Mouse (Mus musculus) midbrain, postnatal 0 days (tissue): Measurements from ENCODE around the gene Josd1. TPM values are rescaled to one million over a fixed set of nuclear protein-coding genes. Genes with fewer than 3 reads are reported as not detected.
A peak's percentile ranks its signal among the peaks of the same experiment; 100 is the strongest.

Source experiments
- ATAC-seq: fragments of 200-750 bp; cut with Nextera tagmentation; 2 replicates; pipeline ENCODE4 v1.8.0; 2017; ENCODE audit warnings: moderate number of reproducible peaks, mild to moderate bottlenecking, moderate TSS enrichment, moderate library complexity; ENCODE audit not compliant: low FRiP score
- DNase-seq: peaks from one replicate; pipeline ENCODE4 v3.0.0-alpha.2; 2015; ENCODE audit warnings: low spot score
- H3K27ac ChIP-seq: fragments of 300-500 bp; sonication (generic); 2 replicates; pipeline ENCODE4 v1.5.1; 2014; ENCODE audit warnings: low read depth, mild to moderate bottlenecking, low read length, mixed read lengths
- H3K27me3 ChIP-seq: fragments of 300-500 bp; sonication (generic); 2 replicates; pipeline ENCODE4 v1.6.1; 2014; ENCODE audit warnings: low read length, control low read depth, mixed read lengths; ENCODE audit not compliant: insufficient read depth
- H3K36me3 ChIP-seq: fragments of 300-500 bp; sonication (generic); 2 replicates; pipeline ENCODE4 v1.6.1; 2014; ENCODE audit warnings: low read length, control low read depth, mixed read lengths; ENCODE audit not compliant: insufficient read depth
- H3K4me1 ChIP-seq: fragments of 300-500 bp; sonication (generic); 2 replicates; pipeline ENCODE4 v1.6.1; 2014; ENCODE audit warnings: mild to moderate bottlenecking, control low read depth, antibody characterized with exemption, low read length, mixed read lengths; ENCODE audit not compliant: insufficient read depth
- H3K4me2 ChIP-seq: fragments of 300-500 bp; sonication (generic); 2 replicates; pipeline ENCODE4 v1.6.1; 2014; ENCODE audit warnings: low read depth, mild to moderate bottlenecking, low read length, mixed read lengths; ENCODE audit not compliant: poor library complexity, severe bottlenecking
- H3K4me3 ChIP-seq: fragments of 300-500 bp; sonication (generic); 2 replicates; pipeline ENCODE4 v1.5.1; 2014; ENCODE audit warnings: low read depth, mild to moderate bottlenecking, low read length, moderate library complexity
- H3K9ac ChIP-seq: fragments of 300-500 bp; sonication (generic); replicated peaks from 2 replicates; pipeline ENCODE4 v1.6.1; 2014; ENCODE audit warnings: mild to moderate bottlenecking, low read length, moderate library complexity, mixed read lengths; ENCODE audit not compliant: poor library complexity, severe bottlenecking
- H3K9me3 ChIP-seq: fragments of 300-500 bp; sonication (generic); 2 replicates; pipeline ENCODE4 v1.6.1; 2016; ENCODE audit warnings: low read length, control low read depth
- CTCF ChIP-seq: IDR thresholded peaks from 2 replicates; pipeline ENCODE4 v1.5.1; 2016; ENCODE audit warnings: antibody characterized with exemption, mild to moderate bottlenecking
- WGBS: fragments of 180-500 bp; shearing (Covaris S2); extraction: QIAGEN DNeasy Blood & Tissue Kit; methylation state at CpG from one replicate; pipeline ENCODE4 v1.1.7; 2014; 5-methylcytosine and 5-hydroxymethylcytosine counted together
- polyA plus RNA-seq: library from polyadenylated mRNA; unstranded; fragments of >200 nt; fragmentation: Nextera tagmentation; extraction: Ambion mirVana; gene quantifications from 2 replicates; pipeline ENCODE4 v1.2.1, GENCODE M21; 2015
- total RNA-seq: library from RNA; depleted of rRNA; stranded (reverse); fragments of >200 nt; gene quantifications from 2 replicates; pipeline ENCODE4 v1.2.3, GENCODE M21; 2014

Gene Josd1
- total and polyA plus RNA-seq, 2 experiments from 2014 or later, result 17.7 to 58.7 TPM

- H3K4me3 ChIP-seq, result peak within 1 kb of the TSS; percentile 89
- DNase-seq (peak; percentile 100), ATAC-seq (peak; percentile 97)
- peak within 1 kb of the TSS; percentile 93 for H3K9ac ChIP-seq
- H3K27ac ChIP-seq, result peak within 1 kb of the TSS; percentile 80
- no peak for TF ChIP-seq CTCF
- no peaks in the 10 kb centered on the region for H3K36me3 ChIP-seq
- WGBS, result under 1% methylated on average over 39 of the region's 45 CpGs
- no peaks in the 10 kb centered on the region for H3K27me3 ChIP-seq
- peaks cover 17% of the 10 kb centered on the region for H3K4me1 ChIP-seq
- no peaks in the 10 kb centered on the region for H3K9me3 ChIP-seq
- peak within 1 kb of the TSS; percentile 95 for H3K4me2 ChIP-seq
Observed at GRCm38 (mm10) chr15:79690426-79691022, 2.8 kb upstream of the Josd1 start, which contains the start of gene Gtpbp1. TSS of gene Gtpbp1 (plus strand) at chr15:79690845.

- 14% methylated on average over 24 of the region's 24 CpGs for WGBS
Observed at GRCm38 (mm10) chr15:79689662-79690425, 2.1 kb upstream of the Josd1 start.

GRCm38 (mm10) chr15:79688268-79688956 is 693 bp upstream of the Josd1 start:
- Histone ChIP-seq H3K27me3 (no peaks in the 10 kb centered on the region), H3K9me3 (no peaks in the 10 kb centered on the region), H3K4me1 (peaks cover 36% of the 10 kb centered on the region), H3K4me3 (peak overlapping the region; percentile 91), H3K9ac (no peak overlapping the region; the same call in 1 of the 2 replicates), H3K36me3 (no peaks in the 10 kb centered on the region), H3K4me2 (peak overlapping the region; percentile 74), H3K27ac (peak overlapping the region; percentile 80)
- no peak for DNase-seq
- 3% methylated on average over 8 of the region's 8 CpGs for WGBS
- no peak for ATAC-seq
- no peak for TF ChIP-seq CTCF

More at GRCm38 (mm10) chr15:79689662-79690425, 2.1 kb upstream of the Josd1 start:
- Histone ChIP-seq H3K9ac (no peak overlapping the region), H3K9me3 (no peaks in the 10 kb centered on the region), H3K36me3 (no peaks in the 10 kb centered on the region), H3K27ac (peak overlapping the region; percentile 43), H3K4me2 (peak overlapping the region; percentile 63), H3K4me1 (peaks cover 23% of the 10 kb centered on the region), H3K4me3 (peak overlapping the region; percentile 89), H3K27me3 (no peaks in the 10 kb centered on the region)
- TF ChIP-seq CTCF, result no peak
- DNase-seq (no peak), ATAC-seq (no peak)

GRCm38 (mm10) chr15:79687175-79687574 is 544 bp downstream of the Josd1 start:
- no peak for TF ChIP-seq CTCF
- DNase-seq (peak; percentile 44), ATAC-seq (no peak)
- Histone ChIP-seq H3K4me3 (peak overlapping the region; percentile 91), H3K27ac (peak overlapping the region; percentile 80), H3K36me3 (no peaks in the 10 kb centered on the region), H3K9ac (peak overlapping the region; percentile 85), H3K9me3 (no peaks in the 10 kb centered on the region), H3K27me3 (no peaks in the 10 kb centered on the region), H3K4me2 (peak overlapping the region; percentile 74), H3K4me1 (peaks cover 36% of the 10 kb centered on the region)
- WGBS, result under 1% methylated on average over 32 of the region's 33 CpGs

- peak overlapping the region; percentile 91 for H3K4me3 ChIP-seq
- WGBS, result 16% methylated on average over 15 of the region's 15 CpGs
- H3K9ac ChIP-seq, result peak overlapping the region; percentile 85
- no peak for DNase-seq
- H3K36me3 ChIP-seq, result no peaks in the 10 kb centered on the region
- ATAC-seq, result no peak
- no peaks in the 10 kb centered on the region for H3K27me3 ChIP-seq
- peak overlapping the region; percentile 74 for H3K4me2 ChIP-seq
- no peak for TF ChIP-seq CTCF
- H3K9me3 ChIP-seq, result no peaks in the 10 kb centered on the region
- H3K4me1 ChIP-seq, result peaks cover 29% of the 10 kb centered on the region
- no peak overlapping the region for H3K27ac ChIP-seq
Observed at GRCm38 (mm10) chr15:79686046-79686869, 1.5 kb downstream of the Josd1 start.
